Mouse (Mus musculus) megakaryocyte, embryonic 14.5 days (primary cell): ENCODE measurements around the gene Zkscan14. TPM values are rescaled to one million over a fixed set of nuclear protein-coding genes. Genes with fewer than 3 reads are reported as not detected.

Source experiments
- H3K27me3 ChIP-seq: replicated peaks from 2 replicates; pipeline ENCODE3; 2012; ENCODE audit warnings: inconsistent platforms
- H3K36me3 ChIP-seq: replicated peaks from 2 replicates; pipeline ENCODE3; 2012; ENCODE audit warnings: low read length, inconsistent platforms, mixed read lengths
- H3K4me1 ChIP-seq: 2 replicates; pipeline ENCODE4 v1.6.1; 2012; ENCODE audit warnings: inconsistent platforms
- H3K4me3 ChIP-seq: replicated peaks from 2 replicates; pipeline ENCODE3; 2012; ENCODE audit warnings: moderate library complexity, mild to moderate bottlenecking, inconsistent platforms
- H3K9me3 ChIP-seq: 2 replicates; pipeline ENCODE4 v1.6.1; 2012; ENCODE audit warnings: inconsistent platforms
- FLI1 ChIP-seq: IDR thresholded peaks from 2 replicates; pipeline ENCODE4 v1.6.1; 2012; ENCODE audit warnings: low read length, inconsistent platforms, mixed read lengths
- GATA1 ChIP-seq: IDR thresholded peaks from 3 replicates; pipeline ENCODE4 v1.6.1; 2012; ENCODE audit warnings: mixed read lengths, low read length, inconsistent platforms, borderline replicate concordance
- polyA plus RNA-seq: library from polyadenylated mRNA; stranded (reverse); fragments of >175 nt; gene quantifications from 2 replicates; pipeline ENCODE4 v1.2.3, GENCODE M21; 2012; ENCODE audit warnings: low replicate concordance; ENCODE audit not compliant: insufficient read depth

Zkscan14 gene
- polyA plus RNA-seq, 1 experiment, result 5.3 TPM

DNA sequence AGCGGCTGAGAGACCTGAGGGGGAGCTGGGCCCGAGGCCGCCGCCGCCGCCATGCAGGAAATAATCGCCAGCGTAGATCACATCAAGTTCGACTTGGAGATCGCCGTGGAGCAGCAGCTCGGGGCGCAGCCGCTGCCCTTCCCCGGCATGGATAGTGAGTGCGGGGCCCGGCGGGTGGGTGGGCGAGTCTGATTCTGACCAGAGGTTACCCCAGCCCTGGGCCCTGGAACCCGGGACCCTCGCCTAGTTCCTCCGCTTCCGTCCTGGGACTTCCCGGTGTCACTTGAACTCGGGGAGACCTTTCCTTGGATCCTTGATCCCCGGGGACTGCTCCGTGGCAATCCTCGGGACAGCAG lies 34.4 kb downstream of the Zkscan14 start:
- Histone ChIP-seq H3K27me3 (no peaks in the 10 kb centered on the region), H3K9me3 (no peaks in the 10 kb centered on the region), H3K4me1 (peaks cover 58% of the 10 kb centered on the region), H3K4me3 (peak overlapping the region; percentile 98), H3K36me3 (peaks cover 57% of the 10 kb centered on the region)
- TF ChIP-seq GATA1 (no peak), FLI1 (no peak)

DNA sequence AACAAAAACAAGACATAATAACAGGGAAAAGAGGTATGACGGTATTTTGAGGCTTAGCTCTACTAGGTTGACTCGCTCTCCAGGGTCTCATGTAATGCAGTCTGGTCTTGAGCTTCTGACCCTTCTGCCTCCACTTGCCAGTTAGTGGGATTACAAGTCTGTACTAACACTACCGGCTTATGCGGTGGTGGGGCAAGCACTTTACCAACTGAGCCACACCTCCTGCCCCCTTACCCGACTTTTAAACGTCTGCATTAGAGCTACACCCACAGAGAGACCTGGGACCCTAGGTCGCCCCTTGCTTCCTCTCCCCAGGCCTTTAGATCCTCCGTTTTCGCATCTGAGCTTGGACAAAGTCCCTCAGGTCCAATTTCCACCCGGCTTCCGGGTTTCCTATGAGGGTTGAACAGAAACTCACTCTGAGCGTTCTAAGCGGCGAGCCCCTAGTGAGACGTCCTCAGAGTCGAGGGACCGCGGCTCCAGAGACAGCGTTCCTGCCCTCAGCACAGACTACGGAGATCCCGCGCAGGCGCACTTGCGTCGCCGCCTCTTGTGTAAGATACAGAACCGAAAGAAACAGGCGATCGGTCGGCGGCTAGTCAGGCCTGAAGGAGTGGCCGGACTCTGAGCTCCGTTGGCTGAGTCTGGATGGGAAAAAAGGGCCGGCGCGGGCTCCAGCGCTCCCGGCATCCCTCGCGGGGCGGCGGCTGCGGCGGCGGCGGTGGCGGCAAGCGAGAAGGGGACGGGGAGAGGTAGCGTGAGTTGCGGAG lies 34.9 kb downstream of the Zkscan14 start, which contains the start of the genes Ptcd1 and Cpsf4:
Ptcd1 (minus strand) TSS at position 573 of the 770 bp plus-strand sequence.
Cpsf4 (plus strand) TSS at position 678 of the 770 bp plus-strand sequence.
- H3K9me3 ChIP-seq, result no peaks in the 10 kb centered on the region
- no peaks in the 10 kb centered on the region for H3K27me3 ChIP-seq
- TF ChIP-seq GATA1, result no peak
- no peak for TF ChIP-seq FLI1
- H3K36me3 ChIP-seq, result peaks cover 56% of the 10 kb centered on the region
- H3K4me3 ChIP-seq, result peak within 1 kb of the TSS; percentile 98
- peaks cover 58% of the 10 kb centered on the region for H3K4me1 ChIP-seq

GRCm38 (mm10) chr5:145165184-145165583 lies 36.5 kb downstream of the Zkscan14 start:
- Histone ChIP-seq H3K4me3 (peak overlapping the region; percentile 28), H3K9me3 (no peaks in the 10 kb centered on the region), H3K36me3 (peaks cover 56% of the 10 kb centered on the region), H3K27me3 (no peaks in the 10 kb centered on the region), H3K4me1 (peaks cover 57% of the 10 kb centered on the region)
- TF ChIP-seq GATA1 (no peak), FLI1 (no peak)

DNA sequence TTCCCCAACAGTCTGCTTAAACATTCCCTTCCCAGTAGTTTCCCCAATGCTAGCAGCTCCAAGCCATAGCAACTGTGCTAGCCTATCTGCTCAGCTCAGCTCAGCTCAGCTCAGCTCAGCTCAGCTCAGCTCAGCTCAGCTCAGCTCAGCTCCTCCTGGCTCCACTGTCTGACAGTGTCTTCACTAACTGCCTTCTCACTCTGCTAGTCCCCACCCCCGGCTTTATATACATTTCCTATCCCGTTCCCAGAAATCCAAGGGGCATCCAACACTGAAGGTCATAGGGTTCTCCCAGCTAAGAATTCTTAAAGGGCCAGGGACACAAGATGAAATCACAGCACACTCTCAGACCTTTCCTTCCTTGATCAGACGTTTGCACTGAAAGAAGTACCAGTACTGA lies 37.0 kb downstream of the Zkscan14 start:
- Histone ChIP-seq H3K36me3 (peaks cover 58% of the 10 kb centered on the region), H3K9me3 (no peaks in the 10 kb centered on the region), H3K27me3 (no peaks in the 10 kb centered on the region), H3K4me1 (peaks cover 53% of the 10 kb centered on the region), H3K4me3 (no peak overlapping the region)
- TF ChIP-seq FLI1, result no peak
- no peak for TF ChIP-seq GATA1

GRCm38 (mm10) chr5:145161361-145161760 lies 40.3 kb downstream of the Zkscan14 start:
- Histone ChIP-seq H3K4me3 (no peak overlapping the region), H3K4me1 (peaks cover 35% of the 10 kb centered on the region), H3K9me3 (no peaks in the 10 kb centered on the region), H3K27me3 (no peaks in the 10 kb centered on the region), H3K36me3 (peaks cover 84% of the 10 kb centered on the region)
- TF ChIP-seq GATA1, result no peak
- TF ChIP-seq FLI1, result no peak

- TF ChIP-seq GATA1 (no peak), FLI1 (no peak)
- peaks cover 39% of the 10 kb centered on the region for H3K4me1 ChIP-seq
- H3K9me3 ChIP-seq, result peaks cover 5% of the 10 kb centered on the region; the same call in 1 of the 2 replicates
- H3K36me3 ChIP-seq, result peaks cover 96% of the 10 kb centered on the region
- H3K4me3 ChIP-seq, result peak overlapping the region; percentile 40
- H3K27me3 ChIP-seq, result no peaks in the 10 kb centered on the region
Measured at GRCm38 (mm10) chr5:145152690-145153089, 49.0 kb downstream of the Zkscan14 start.

GRCm38 (mm10) chr5:145149294-145149693 lies 52.4 kb downstream of the Zkscan14 start:
- no peaks in the 10 kb centered on the region for H3K27me3 ChIP-seq
- peaks cover 100% of the 10 kb centered on the region for H3K36me3 ChIP-seq
- H3K9me3 ChIP-seq, result peaks cover 5% of the 10 kb centered on the region; the same call in 1 of the 2 replicates
- peaks cover 45% of the 10 kb centered on the region for H3K4me1 ChIP-seq
- H3K4me3 ChIP-seq, result no peak overlapping the region
- no peak for TF ChIP-seq FLI1

DNA sequence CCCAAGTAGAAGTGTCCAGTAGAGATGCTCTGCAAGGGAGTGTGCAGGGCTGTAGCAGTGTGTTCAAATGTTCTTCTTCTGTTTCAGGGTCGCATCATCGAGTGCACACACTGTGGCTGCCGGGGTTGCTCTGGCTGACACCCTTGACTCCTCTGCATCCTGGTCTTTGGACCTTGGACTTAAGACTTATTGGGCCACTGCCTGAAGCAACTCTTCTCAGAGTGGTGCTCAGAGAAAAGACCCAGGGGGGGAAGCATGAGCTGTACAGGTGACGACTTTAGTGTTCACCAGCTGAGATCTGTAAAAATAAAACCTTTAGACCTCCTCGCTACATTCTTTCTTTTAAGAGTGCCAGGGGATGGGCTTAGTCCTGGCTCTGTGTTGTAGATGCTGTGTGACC lies 53.9 kb downstream of the Zkscan14 start:
- H3K9me3 ChIP-seq, result no peaks in the 10 kb centered on the region
- H3K4me1 ChIP-seq, result peaks cover 43% of the 10 kb centered on the region
- no peaks in the 10 kb centered on the region for H3K27me3 ChIP-seq
- peaks cover 100% of the 10 kb centered on the region for H3K36me3 ChIP-seq
- TF ChIP-seq GATA1 (no peak), FLI1 (no peak)
- no peak overlapping the region for H3K4me3 ChIP-seq

Other genes starting within 250 kb of the Zkscan14 start
- gene Smurf1, start 236.0 kb downstream of the Zkscan14 start, polyA plus RNA-seq, result 3.2 and 3.6 TPM in 2 replicates
- gene Gm4871, start 169.1 kb downstream of the Zkscan14 start, polyA plus RNA-seq, result 1.6 TPM in 1 of 2 replicates, not detected in the other
- not detected in 2 replicates for gene 1700018F24Rik, start 158.9 kb downstream of the Zkscan14 start, polyA plus RNA-seq
- gene Arpc1a, start 118.0 kb downstream of the Zkscan14 start, polyA plus RNA-seq, result 25.4 and 41.5 TPM in 2 replicates
- gene Kpna7, start 117.8 kb downstream of the Zkscan14 start, polyA plus RNA-seq, result not detected in 2 replicates
- gene Arpc1b, start 87.7 kb downstream of the Zkscan14 start, polyA plus RNA-seq, result 1,949 and 2,538 TPM in 2 replicates
- gene Pdap1, start 61.6 kb downstream of the Zkscan14 start, polyA plus RNA-seq, result 63.5 and 118 TPM in 2 replicates
- gene Bud31, start 61.5 kb downstream of the Zkscan14 start, polyA plus RNA-seq, result 7.0 and 13.8 TPM in 2 replicates
- gene Ptcd1, start 34.8 kb downstream of the Zkscan14 start, polyA plus RNA-seq, result 9.4 and 10.7 TPM in 2 replicates
- 43.6 and 53.5 TPM in 2 replicates for gene Cpsf4, start 34.7 kb downstream of the Zkscan14 start, polyA plus RNA-seq
- gene Atp5j2, start 9.8 kb downstream of the Zkscan14 start, polyA plus RNA-seq, result 3.0 and 56.7 TPM in 2 replicates
- 0.84 and 1.00 TPM in 2 replicates for gene Zkscan5, start 2.7 kb upstream of the Zkscan14 start, polyA plus RNA-seq
- gene Zfp655, start 29.8 kb upstream of the Zkscan14 start, polyA plus RNA-seq, result 10.5 and 20.8 TPM in 2 replicates
- gene Zscan25, start 78.6 kb upstream of the Zkscan14 start, polyA plus RNA-seq, result 16.1 and 17.4 TPM in 2 replicates
- gene Cyp3a57, start 143.4 kb upstream of the Zkscan14 start, polyA plus RNA-seq, result not detected in 2 replicates